Mouse (Mus musculus) forebrain, postnatal 0 days (tissue): ENCODE results near the gene Actl6b. TPM values are rescaled to one million over a fixed set of nuclear protein-coding genes. Genes with fewer than 3 reads are reported as not detected.
A peak's percentile ranks its signal among the peaks of the same experiment; 100 is the strongest.

ENCODE experiments used
- ATAC-seq: fragments of 200-750 bp; cut with Nextera tagmentation; 2 replicates; pipeline ENCODE4 v1.8.0; 2017; ENCODE audit warnings: mild to moderate bottlenecking, moderate library complexity
- DNase-seq: peaks from one replicate; pipeline ENCODE4 v3.0.0-alpha.2; 2015
- H3K27ac ChIP-seq: fragments of 300-500 bp; sonication (generic); 2 replicates; pipeline ENCODE4 v1.5.1; 2014; ENCODE audit warnings: low read depth, mild to moderate bottlenecking, antibody characterized with exemption, low read length, moderate library complexity, mixed read lengths
- H3K27me3 ChIP-seq: fragments of 300-500 bp; sonication (generic); 2 replicates; pipeline ENCODE4 v1.6.1; 2014; ENCODE audit warnings: mild to moderate bottlenecking, low read length, mixed read lengths; ENCODE audit not compliant: insufficient read depth
- H3K36me3 ChIP-seq: fragments of 300-500 bp; sonication (generic); 2 replicates; pipeline ENCODE4 v1.6.1; 2014; ENCODE audit warnings: mild to moderate bottlenecking, moderate library complexity; ENCODE audit not compliant: insufficient read depth
- H3K4me1 ChIP-seq: fragments of 300-500 bp; sonication (generic); 2 replicates; pipeline ENCODE4 v1.6.1; 2014; ENCODE audit warnings: antibody characterized with exemption; ENCODE audit not compliant: insufficient read depth
- H3K4me2 ChIP-seq: fragments of 300-500 bp; sonication (generic); 2 replicates; pipeline ENCODE4 v1.6.1; 2014; ENCODE audit warnings: low read depth, mild to moderate bottlenecking, moderate library complexity
- H3K4me3 ChIP-seq: fragments of 300-500 bp; sonication (generic); 2 replicates; pipeline ENCODE4 v1.5.1; 2014; ENCODE audit warnings: low read depth, low read length, mixed read lengths
- H3K9ac ChIP-seq: fragments of 300-500 bp; sonication (generic); 2 replicates; pipeline ENCODE4 v1.6.1; 2014; ENCODE audit warnings: mild to moderate bottlenecking
- H3K9me3 ChIP-seq: fragments of 300-500 bp; sonication (generic); 2 replicates; pipeline ENCODE4 v1.6.1; 2016; ENCODE audit warnings: low read length
- CTCF ChIP-seq: sonication (generic); IDR thresholded peaks from 2 replicates; pipeline ENCODE4 v1.5.1; 2016; ENCODE audit warnings: antibody characterized with exemption, control low read depth, low read depth
- WGBS: fragments of 180-500 bp; shearing (Covaris S2); extraction: QIAGEN DNeasy Blood & Tissue Kit; methylation state at CpG from one replicate; pipeline ENCODE4 v1.1.7; 2014; 5-methylcytosine and 5-hydroxymethylcytosine counted together
- polyA plus RNA-seq: library from polyadenylated mRNA; unstranded; fragments of >200 nt; fragmentation: Nextera tagmentation; extraction: Ambion mirVana; gene quantifications from 2 replicates; pipeline ENCODE4 v1.2.1, GENCODE M21; 2015
- total RNA-seq: library from RNA; depleted of rRNA; stranded (reverse); fragments of >200 nt; gene quantifications from 2 replicates; pipeline ENCODE4 v1.2.3, GENCODE M21; 2014; rRNA removed

Actl6b gene
- total RNA-seq (234 and 254 TPM in 2 replicates), polyA plus RNA-seq (256 and 281 TPM in 2 replicates)

DNA sequence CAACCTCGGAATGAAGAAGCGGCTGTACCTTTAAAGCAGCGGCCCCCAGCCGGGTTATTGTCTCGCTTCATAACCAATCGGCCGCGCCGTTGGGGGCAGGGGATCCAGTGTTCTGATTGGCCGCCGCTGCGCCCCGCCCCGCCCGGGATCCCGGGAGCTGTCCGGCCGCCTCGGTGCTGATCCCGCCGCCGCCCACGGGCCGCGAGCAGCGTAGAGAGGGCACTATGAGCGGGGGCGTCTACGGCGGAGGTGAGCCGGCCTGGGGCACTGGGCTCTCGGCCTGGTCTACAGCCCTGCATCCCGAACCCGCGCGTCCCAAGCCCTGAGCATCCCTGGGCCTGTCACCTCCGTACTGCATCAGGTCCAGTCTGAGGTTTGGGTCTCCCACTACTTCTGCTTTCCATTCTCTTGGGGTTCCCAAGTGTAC lies at the start of gene Actl6b:
Gene Actl6b (plus strand): TSS at position 107 of the 427 bp plus-strand sequence.
- peak within 1 kb of the TSS; percentile 73 for H3K27ac ChIP-seq
- H3K36me3 ChIP-seq, result no peaks in the 10 kb centered on the region
- peaks cover 8% of the 10 kb centered on the region; the same call in 1 of the 2 replicates for H3K4me1 ChIP-seq
- ATAC-seq (peak; percentile 97), DNase-seq (peak; percentile 94)
- no peak for TF ChIP-seq CTCF
- peak within 1 kb of the TSS; percentile 73 for H3K4me2 ChIP-seq
- no peaks in the 10 kb centered on the region for H3K9me3 ChIP-seq
- 3% methylated on average over 37 of the region's 37 CpGs for WGBS
- no peaks in the 10 kb centered on the region for H3K27me3 ChIP-seq
- peak within 1 kb of the TSS; percentile 81 for H3K9ac ChIP-seq
- peak within 1 kb of the TSS; percentile 72 for H3K4me3 ChIP-seq

DNA sequence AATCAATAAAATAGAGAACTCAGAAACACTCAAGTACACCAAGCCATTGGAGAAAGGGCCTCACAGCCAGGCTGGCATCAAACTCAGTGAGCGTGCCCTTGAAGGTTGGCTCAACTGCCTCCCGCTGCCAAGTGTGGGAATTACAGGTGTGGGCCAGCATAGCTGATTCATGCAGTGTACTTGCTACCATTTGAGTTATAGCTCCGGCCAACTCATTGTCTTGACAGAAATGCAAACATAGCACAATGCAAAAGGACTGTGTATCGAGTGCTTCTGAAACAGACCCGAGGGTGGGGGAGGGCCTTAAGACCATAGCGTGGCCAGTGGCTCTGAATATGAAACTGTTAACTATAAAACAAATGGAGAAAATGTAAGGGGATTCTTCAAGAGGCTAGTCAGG lies 49.3 kb upstream of the Actl6b start:
- H3K4me3 ChIP-seq, result no peak overlapping the region
- 79% methylated on average over 6 of the region's 6 CpGs for WGBS
- DNase-seq, result no peak

DNA sequence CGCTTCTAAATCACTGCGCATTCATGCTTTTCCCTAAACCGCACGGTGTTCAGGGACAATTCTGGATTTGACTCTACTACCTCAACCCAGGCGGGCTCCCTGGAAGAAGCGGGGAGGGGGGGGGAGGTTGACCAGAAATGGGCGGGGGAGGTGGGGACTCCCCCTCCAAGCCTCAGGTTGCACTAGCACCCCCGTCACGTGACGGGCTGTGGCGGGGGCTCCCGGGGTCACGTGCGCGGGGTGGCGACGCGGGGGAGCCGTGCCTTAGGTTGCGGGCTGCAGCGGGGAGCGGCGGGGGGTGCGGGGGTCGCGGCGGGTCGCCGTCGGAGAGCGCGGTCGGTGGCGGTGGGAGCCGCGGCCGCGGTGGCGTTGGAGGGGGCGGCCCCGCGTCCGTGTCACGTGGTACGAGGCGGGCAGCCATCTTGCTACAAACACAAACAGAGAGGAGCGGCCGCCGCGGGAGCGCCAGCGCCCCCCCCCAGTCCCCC lies 43.3 kb upstream of the Actl6b start:
- peak; percentile 84 for ATAC-seq
- peaks cover 4% of the 10 kb centered on the region for H3K36me3 ChIP-seq
- TF ChIP-seq CTCF, result no peak
- peak overlapping the region; percentile 95 for H3K4me3 ChIP-seq
- H3K9me3 ChIP-seq, result no peaks in the 10 kb centered on the region
- peaks cover 17% of the 10 kb centered on the region; the same call in 1 of the 2 replicates for H3K4me1 ChIP-seq
- peak; percentile 77 for DNase-seq
- peak overlapping the region; percentile 94 for H3K27ac ChIP-seq
- peak overlapping the region; percentile 99 for H3K9ac ChIP-seq
- no peaks in the 10 kb centered on the region for H3K27me3 ChIP-seq
- peak overlapping the region; percentile 85 for H3K4me2 ChIP-seq
- 2% methylated on average over 34 of the region's 52 CpGs for WGBS

More for the DNA sequence above, 49.3 kb upstream of the Actl6b start:
- TF ChIP-seq CTCF, result peak; percentile 32; the same call in 1 of the 2 replicates
- Histone ChIP-seq H3K9ac (no peak overlapping the region), H3K4me1 (no peaks in the 10 kb centered on the region), H3K36me3 (no peaks in the 10 kb centered on the region), H3K27me3 (no peaks in the 10 kb centered on the region), H3K9me3 (no peaks in the 10 kb centered on the region), H3K27ac (no peak overlapping the region), H3K4me2 (no peak overlapping the region)
- ATAC-seq, result no peak

DNA sequence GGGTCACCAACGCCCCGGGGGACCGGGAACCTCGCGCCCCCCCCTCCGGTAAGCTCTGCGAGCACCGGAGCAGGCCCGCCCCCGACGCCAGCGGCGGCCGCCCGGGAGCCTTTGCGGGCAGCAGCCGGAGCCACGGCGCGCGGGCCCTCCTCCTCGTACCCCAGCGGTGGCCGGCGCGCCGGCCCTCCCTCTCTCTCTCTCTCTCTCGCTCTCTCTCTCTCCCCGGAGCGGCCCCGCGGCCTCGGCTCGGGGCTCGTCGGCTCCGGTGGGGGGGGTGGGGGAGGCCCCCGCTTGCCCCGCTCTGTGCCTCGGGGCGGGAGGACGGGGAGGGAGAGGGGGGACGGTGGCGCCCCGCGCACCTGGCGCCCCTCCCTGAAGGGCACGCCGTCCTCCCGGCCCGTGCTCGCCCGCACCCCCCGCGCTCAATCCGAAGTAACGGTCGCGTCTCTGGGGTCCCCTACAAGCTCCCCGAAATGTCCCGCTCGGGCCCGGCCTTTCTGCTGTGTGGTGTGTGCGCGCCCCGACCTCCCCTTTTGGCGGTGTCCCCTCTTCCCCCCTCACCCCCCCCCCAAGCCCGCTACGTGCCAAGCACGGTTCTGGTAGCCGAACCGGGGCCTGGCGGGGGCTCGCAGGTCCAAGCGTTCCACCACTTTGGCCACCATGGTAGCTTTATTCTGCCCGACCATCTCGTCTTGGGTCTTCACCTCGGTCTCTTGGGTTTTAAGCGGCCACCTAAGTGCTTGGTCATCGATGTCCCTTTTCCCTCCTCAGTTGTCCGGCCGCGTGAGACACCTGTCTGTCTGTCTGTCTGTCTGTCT lies 42.5 kb upstream of the Actl6b start:
- H3K27me3 ChIP-seq, result no peaks in the 10 kb centered on the region
- H3K27ac ChIP-seq, result peak overlapping the region; percentile 94
- peaks cover 17% of the 10 kb centered on the region; the same call in 1 of the 2 replicates for H3K4me1 ChIP-seq
- peak overlapping the region; percentile 95 for H3K4me3 ChIP-seq
- DNase-seq (no peak), ATAC-seq (peak; percentile 53)
- peak overlapping the region; percentile 99 for H3K9ac ChIP-seq
- peaks cover 4% of the 10 kb centered on the region for H3K36me3 ChIP-seq
- no peak for TF ChIP-seq CTCF
- H3K9me3 ChIP-seq, result no peaks in the 10 kb centered on the region
- 2% methylated on average over 50 of the region's 83 CpGs for WGBS
- peak overlapping the region; percentile 85 for H3K4me2 ChIP-seq

DNA sequence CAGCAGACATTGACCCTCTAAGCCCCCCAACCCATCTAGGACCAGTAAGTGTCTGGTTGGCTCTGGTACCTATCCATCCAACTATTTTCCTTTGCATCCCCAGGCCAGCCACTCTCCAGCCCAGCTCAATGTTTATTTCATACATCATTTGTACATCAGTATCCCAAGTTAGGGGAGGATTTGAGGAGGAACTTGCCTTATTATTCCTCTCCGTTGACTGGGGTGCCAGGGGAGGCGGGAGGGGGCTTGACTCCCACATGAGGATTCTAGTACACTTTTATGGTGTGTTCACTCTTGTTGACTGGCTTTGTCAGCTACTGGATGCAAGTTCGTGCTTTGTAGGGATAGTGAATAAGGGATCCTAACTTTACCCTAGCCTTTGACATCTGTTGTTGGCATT lies 41.6 kb upstream of the Actl6b start:
- WGBS, result 47% methylated on average over 3 of the region's 3 CpGs
- H3K27ac ChIP-seq, result 0 out of 2 replicates have a peak overlapping the region, but pooled peaks have one; percentile 94
- no peak for DNase-seq

DNA sequence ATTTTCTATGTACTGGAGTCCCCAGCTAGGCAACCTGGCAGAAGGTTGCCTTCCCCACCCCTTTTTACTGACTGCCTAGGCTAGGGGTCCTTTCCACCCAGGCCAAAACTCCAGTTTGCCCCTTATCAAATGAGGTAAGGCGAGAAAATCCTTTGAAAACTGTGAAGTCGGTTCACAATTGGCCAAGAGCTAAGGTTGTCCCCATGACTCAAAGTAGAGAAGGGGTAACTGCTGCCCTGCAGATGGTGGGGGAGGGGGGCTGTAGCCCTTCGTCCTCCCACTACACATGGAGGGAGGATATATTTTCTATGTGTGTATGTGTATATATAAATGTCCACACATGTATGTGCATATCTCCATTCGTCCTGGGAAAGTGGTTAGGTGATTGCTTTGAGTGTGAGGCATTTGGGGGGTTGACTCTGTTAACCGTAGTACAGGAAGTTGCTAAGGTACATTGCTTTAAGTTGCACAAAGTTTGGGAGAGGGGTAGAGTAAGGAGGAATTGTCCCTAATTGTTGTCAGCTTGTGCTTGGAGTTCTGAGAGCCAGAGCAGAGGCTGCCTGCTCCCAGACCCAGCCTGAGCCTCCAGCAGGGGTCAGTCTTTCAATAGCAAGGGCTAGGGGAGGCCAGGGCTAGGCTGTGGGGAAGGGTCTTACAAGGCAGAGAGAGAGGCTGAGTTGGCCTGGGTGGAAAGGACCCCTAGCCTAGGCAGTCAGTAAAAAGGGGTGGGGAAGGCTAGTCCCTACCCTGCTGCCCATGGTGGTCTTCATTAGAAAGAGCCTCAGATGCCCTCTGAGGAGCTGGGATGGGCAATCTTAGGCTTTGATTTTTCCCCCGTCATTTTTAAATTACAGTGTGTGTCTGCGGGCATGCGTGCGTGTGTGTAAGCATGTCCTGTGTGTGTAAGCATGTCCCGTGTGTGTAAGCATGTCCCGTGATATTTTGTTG lies 40.2 kb upstream of the Actl6b start:
- 78% methylated on average over 11 of the region's 11 CpGs for WGBS
- TF ChIP-seq CTCF, result peak; percentile 73
- DNase-seq (no peak), ATAC-seq (peak; percentile 42; the same call in 1 of the 2 replicates)
- Histone ChIP-seq H3K9ac (no peak overlapping the region), H3K36me3 (peaks cover 9% of the 10 kb centered on the region), H3K9me3 (no peaks in the 10 kb centered on the region), H3K27me3 (no peaks in the 10 kb centered on the region), H3K4me1 (peaks cover 17% of the 10 kb centered on the region; the same call in 1 of the 2 replicates), H3K4me3 (no peak overlapping the region), H3K27ac (no peak overlapping the region), H3K4me2 (no peak overlapping the region)

More for the DNA sequence above, 41.6 kb upstream of the Actl6b start:
- no peaks in the 10 kb centered on the region for H3K27me3 ChIP-seq
- H3K9me3 ChIP-seq, result no peaks in the 10 kb centered on the region
- no peak for TF ChIP-seq CTCF
- H3K4me1 ChIP-seq, result peaks cover 17% of the 10 kb centered on the region; the same call in 1 of the 2 replicates
- peak overlapping the region; percentile 95 for H3K4me3 ChIP-seq
- no peak for ATAC-seq
- H3K9ac ChIP-seq, result peak overlapping the region; percentile 99; the same call in 1 of the 2 replicates
- H3K36me3 ChIP-seq, result peaks cover 4% of the 10 kb centered on the region
- peak overlapping the region; percentile 85 for H3K4me2 ChIP-seq
